In the genomic region with DNA sequence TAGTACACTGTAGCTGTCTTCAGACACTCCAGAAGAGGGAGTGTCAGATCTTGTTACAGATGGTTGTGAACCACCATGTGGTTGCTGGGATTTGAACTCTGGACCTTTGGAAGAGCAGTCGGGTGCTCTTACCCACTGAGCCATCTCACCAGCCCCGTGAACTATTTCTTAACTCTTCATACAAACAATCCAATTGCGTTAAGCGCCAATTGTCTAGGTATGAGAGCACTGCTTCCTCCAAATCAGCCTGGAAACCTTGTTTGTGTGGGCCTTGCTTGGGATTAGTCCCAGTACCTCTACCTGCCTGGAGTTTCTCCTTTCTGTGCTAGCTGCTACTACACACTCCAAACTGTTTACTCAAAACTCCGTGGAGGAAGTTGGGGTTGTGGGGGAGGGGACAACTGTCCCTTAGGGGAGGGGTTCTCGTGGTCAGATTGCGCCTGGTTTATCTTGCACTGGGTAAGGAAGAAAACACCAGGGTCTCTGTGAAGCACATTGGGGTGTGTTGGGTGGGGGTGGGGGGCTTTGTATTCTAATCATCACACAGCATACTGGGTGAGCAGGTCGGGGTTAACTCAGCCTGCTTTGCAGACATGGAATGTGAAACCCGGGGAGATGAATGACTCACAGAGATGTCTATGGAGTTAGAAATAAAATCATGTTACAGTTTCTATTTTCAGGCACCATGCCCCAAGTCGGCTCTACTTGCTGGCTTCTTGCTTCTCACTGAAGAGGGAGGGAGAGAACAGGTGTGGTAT, we compare ENCODE assay signal across 14 mouse cellular contexts. TPM values are rescaled to one million over a fixed set of nuclear protein-coding genes. Genes with fewer than 3 reads are reported as not detected.
DNase-seq lines count a peak whose midpoint lies in the region; ATAC-seq lines count a peak whose summit lies in the region.
"Had no signal": no experiment of that assay in that cellular context is flagged by ENCODE, and none has a peak within 500 bp of the region (broad histone marks: within the 10 kb centered on the region; RNA-seq: fewer than 3 reads in every experiment).

No protein-coding gene starts in this region.

- no peak overlapping the region for H3K4me2 ChIP-seq in limb, embryonic 12.5 days
- H3K4me2 ChIP-seq in limb, embryonic 15.5 days: no peak overlapping the region
- H3K4me2 ChIP-seq in stomach, embryonic 15.5 days: no peak overlapping the region
- no peak overlapping the region for H3K4me2 ChIP-seq in kidney, embryonic 14.5 days (replicated peaks; ENCODE audit: low read depth, low read length)
- H3K4me2 ChIP-seq: embryonic facial prominence, embryonic 12.5 days; hindbrain, embryonic 15.5 days had no signal

- no peaks in the 10 kb centered on the region for H3K9me3 ChIP-seq in limb, embryonic 12.5 days
- H3K9me3 ChIP-seq in limb, embryonic 10.5 days (replicated peaks): no peaks in the 10 kb centered on the region
- no peaks in the 10 kb centered on the region for H3K9me3 ChIP-seq in limb, embryonic 15.5 days
- H3K9me3 ChIP-seq in stomach, embryonic 15.5 days: no peaks in the 10 kb centered on the region
- H3K9me3 ChIP-seq in kidney, embryonic 14.5 days (ENCODE audit: control insufficient read depth, low read length): no peaks in the 10 kb centered on the region
- H3K9me3 ChIP-seq: embryonic facial prominence, embryonic 12.5 days; hindbrain, embryonic 15.5 days had no signal

- peaks cover 11% of the 10 kb centered on the region for H3K4me1 ChIP-seq in limb, embryonic 12.5 days (replicated peaks)
- peaks cover 23% of the 10 kb centered on the region for H3K4me1 ChIP-seq in limb, embryonic 10.5 days
- peaks cover 18% of the 10 kb centered on the region for H3K4me1 ChIP-seq in limb, embryonic 15.5 days
- H3K4me1 ChIP-seq in stomach, embryonic 15.5 days: peaks cover 26% of the 10 kb centered on the region; the same call in 1 of the 2 replicates
- H3K4me1 ChIP-seq in kidney, embryonic 14.5 days (ENCODE audit: control insufficient read depth, insufficient read depth, low read length): peaks cover 9% of the 10 kb centered on the region; the same call in 1 of the 2 replicates

- H3K27ac ChIP-seq in limb, embryonic 12.5 days: peak overlapping the region; percentile 59; the same call in 1 of the 2 replicates
- no peak overlapping the region for H3K27ac ChIP-seq in limb, embryonic 10.5 days
- H3K27ac ChIP-seq in limb, embryonic 15.5 days: peak overlapping the region; percentile 24; the same call in 1 of the 2 replicates
- H3K27ac ChIP-seq in stomach, embryonic 15.5 days: 0 out of 2 replicates have a peak overlapping the region, but pooled peaks have one; percentile 35
- no peak overlapping the region for H3K27ac ChIP-seq in kidney, embryonic 14.5 days (ENCODE audit: low read depth, low read length)
- H3K27ac ChIP-seq: embryonic facial prominence, embryonic 12.5 days; hindbrain, embryonic 15.5 days had no signal

- H3K9ac ChIP-seq in limb, embryonic 12.5 days (replicated peaks): no peak overlapping the region
- H3K9ac ChIP-seq in limb, embryonic 15.5 days: no peak overlapping the region
- H3K9ac ChIP-seq in stomach, embryonic 15.5 days: no peak overlapping the region
- no peak overlapping the region for H3K9ac ChIP-seq in kidney, embryonic 14.5 days (ENCODE audit: low read depth, low read length)
- H3K9ac ChIP-seq: embryonic facial prominence, embryonic 12.5 days; hindbrain, embryonic 15.5 days had no signal

- no peaks in the 10 kb centered on the region for H3K27me3 ChIP-seq in limb, embryonic 12.5 days
- 0 out of 2 replicates have a peak, but pooled peaks cover 9% of the 10 kb centered on the region for H3K27me3 ChIP-seq in limb, embryonic 10.5 days (ENCODE audit: low read depth, poor library complexity, severe bottlenecking)
- H3K27me3 ChIP-seq in limb, embryonic 15.5 days: no peaks in the 10 kb centered on the region
- H3K27me3 ChIP-seq in stomach, embryonic 15.5 days (replicated peaks): no peaks in the 10 kb centered on the region
- H3K27me3 ChIP-seq in kidney, embryonic 14.5 days (ENCODE audit: control insufficient read depth, insufficient read depth, low read length): no peaks in the 10 kb centered on the region
- H3K27me3 ChIP-seq: hindbrain, embryonic 15.5 days had no signal

- H3K4me3 ChIP-seq in limb, embryonic 12.5 days (replicated peaks): no peak overlapping the region
- no peak overlapping the region for H3K4me3 ChIP-seq in limb, embryonic 10.5 days
- H3K4me3 ChIP-seq in limb, embryonic 15.5 days: no peak overlapping the region
- H3K4me3 ChIP-seq in stomach, embryonic 15.5 days (replicated peaks): no peak overlapping the region
- H3K4me3 ChIP-seq in kidney, embryonic 14.5 days (ENCODE audit: low read length): no peak overlapping the region
- H3K4me3 ChIP-seq: embryonic facial prominence, embryonic 12.5 days; hindbrain, embryonic 15.5 days had no signal

- H3K36me3 ChIP-seq in limb, embryonic 12.5 days: no peaks in the 10 kb centered on the region
- H3K36me3 ChIP-seq in limb, embryonic 10.5 days: no peaks in the 10 kb centered on the region
- H3K36me3 ChIP-seq in limb, embryonic 15.5 days: no peaks in the 10 kb centered on the region
- H3K36me3 ChIP-seq in stomach, embryonic 15.5 days: no peaks in the 10 kb centered on the region
- no peaks in the 10 kb centered on the region for H3K36me3 ChIP-seq in kidney, embryonic 14.5 days (ENCODE audit: control insufficient read depth, insufficient read depth, low read length)
- H3K36me3 ChIP-seq: embryonic facial prominence, embryonic 12.5 days; hindbrain, embryonic 15.5 days had no signal

- DNase-seq in cerebellum, adult 9-11 months: peak; percentile 7
- DNase-seq in cerebellum, adult 8-10 months: no peak
- DNase-seq in limb, embryonic 10.5 days (ENCODE audit: low spot score): no peak
- no peak for DNase-seq in adipocyte (ENCODE audit: low spot score)
- DNase-seq: cerebellum, adult 11 months; lung, adult 2 months; right cerebral cortex, adult 18-20 months had no signal

- 50% methylated on average over 10 of the region's 10 CpGs for WGBS in limb, embryonic 12.5 days
- 59% methylated on average over 10 of the region's 10 CpGs for WGBS in limb, embryonic 10.5 days
- 44% methylated on average over 10 of the region's 10 CpGs for WGBS in limb, embryonic 15.5 days
- 22% methylated on average over 10 of the region's 10 CpGs for WGBS in stomach, embryonic 15.5 days
- WGBS in kidney, embryonic 14.5 days: 39% methylated on average over 10 of the region's 10 CpGs

- ATAC-seq in limb, embryonic 12.5 days (ENCODE audit: insufficient number of reproducible peaks, insufficient read depth, low FRiP score, low TSS enrichment, low read depth): no peak
- ATAC-seq in limb, embryonic 15.5 days (ENCODE audit: insufficient number of reproducible peaks, low FRiP score, low TSS enrichment, low read depth): no peak
- no peak for ATAC-seq in stomach, embryonic 15.5 days (ENCODE audit: insufficient read depth, low FRiP score, low read depth)
- ATAC-seq in kidney, embryonic 14.5 days (ENCODE audit: low FRiP score, low TSS enrichment): no peak
- ATAC-seq: activated CD4-positive, CD25-positive, alpha-beta regulatory T cell, adult 4 months had no signal

RNA-seq across cellular contexts. Expression of a gene that starts 2.9 kb away (rescaled TPM):
- polyA plus RNA-seq in limb, embryonic 12.5 days (2016; fragmentation: Nextera tagmentation; extraction: Ambion mirVana): 7.0 and 10.0 TPM in 2 replicates
- polyA plus RNA-seq in limb, embryonic 10.5 days (2016; fragmentation: Nextera tagmentation; extraction: Ambion mirVana): 4.5 and 5.6 TPM in 2 replicates
- polyA plus RNA-seq in limb, embryonic 15.5 days (2015; fragmentation: Nextera tagmentation; extraction: Ambion mirVana): 13.1 and 13.4 TPM in 2 replicates
- 14.4 and 15.3 TPM in 2 replicates for polyA plus RNA-seq in stomach, embryonic 15.5 days (2015; fragmentation: Nextera tagmentation; extraction: Ambion mirVana)
- 6.8 and 10.7 TPM in 2 replicates for polyA plus RNA-seq in kidney, embryonic 14.5 days (2014; fragmentation: Nextera tagmentation; extraction: Ambion mirVana)

RNA-seq across cellular contexts. Expression of a gene that starts 56.9 kb away (rescaled TPM):
- polyA plus RNA-seq in limb, embryonic 12.5 days (2016; fragmentation: Nextera tagmentation; extraction: Ambion mirVana): 17.7 and 19.1 TPM in 2 replicates
- polyA plus RNA-seq in limb, embryonic 10.5 days (2016; fragmentation: Nextera tagmentation; extraction: Ambion mirVana): 13.7 and 18.8 TPM in 2 replicates
- polyA plus RNA-seq in limb, embryonic 15.5 days (2015; fragmentation: Nextera tagmentation; extraction: Ambion mirVana): 24.6 and 27.1 TPM in 2 replicates
- 15.1 and 15.6 TPM in 2 replicates for polyA plus RNA-seq in stomach, embryonic 15.5 days (2015; fragmentation: Nextera tagmentation; extraction: Ambion mirVana)
- polyA plus RNA-seq in kidney, embryonic 14.5 days (2014; fragmentation: Nextera tagmentation; extraction: Ambion mirVana): 8.0 and 9.6 TPM in 2 replicates

Comparison
In these comparisons a context has a peak if more than half of its experiments do, and no peak if none do; other contexts are left out.
1. H3K27ac ChIP-seq: peak in limb, embryonic 12.5 days (single experiment), limb, embryonic 15.5 days (single experiment) and stomach, embryonic 15.5 days (single experiment); none in limb, embryonic 10.5 days (single experiment) and kidney, embryonic 14.5 days (single experiment).